Mouse (Mus musculus) kidney, embryonic 16.5 days (tissue): ENCODE measurements at regions not wholly inside any gene's neighbourhood (a gene's known extent, or its start where the extent isn't known, plus 50 kb on each side); places are given as distances from the start of the nearest gene placed in this dataset.

ENCODE experiments used
- ATAC-seq: fragments of 200-750 bp; cut with Nextera tagmentation; 2 replicates; pipeline ENCODE4 v1.8.0; 2017; ENCODE audit warnings: moderate TSS enrichment; ENCODE audit not compliant: low FRiP score, low TSS enrichment
- H3K27ac ChIP-seq: fragments of 300-500 bp; sonication (generic); 2 replicates; pipeline ENCODE4 v1.5.1; 2014; ENCODE audit warnings: low read length
- H3K27me3 ChIP-seq: fragments of 300-500 bp; sonication (generic); 2 replicates; pipeline ENCODE4 v1.6.1; 2014; ENCODE audit warnings: low read length, control low read depth, mixed read lengths; ENCODE audit not compliant: insufficient read depth
- H3K36me3 ChIP-seq: fragments of 300-500 bp; sonication (generic); 2 replicates; pipeline ENCODE4 v1.6.1; 2014; ENCODE audit warnings: low read length, control low read depth, mixed read lengths; ENCODE audit not compliant: insufficient read depth
- H3K4me1 ChIP-seq: fragments of 300-500 bp; sonication (generic); 2 replicates; pipeline ENCODE4 v1.6.1; 2014; ENCODE audit warnings: low read length, control low read depth, mixed read lengths; ENCODE audit not compliant: insufficient read depth
- H3K4me2 ChIP-seq: fragments of 300-500 bp; sonication (generic); replicated peaks from 2 replicates; pipeline ENCODE4 v1.6.1; 2014; ENCODE audit warnings: low read depth, low read length
- H3K4me3 ChIP-seq: fragments of 300-500 bp; sonication (generic); 2 replicates; pipeline ENCODE4 v1.5.1; 2014; ENCODE audit warnings: mild to moderate bottlenecking, low read length
- H3K9ac ChIP-seq: fragments of 300-500 bp; sonication (generic); replicated peaks from 2 replicates; pipeline ENCODE4 v1.6.1; 2014; ENCODE audit warnings: low read length
- H3K9me3 ChIP-seq: fragments of 300-500 bp; sonication (generic); 2 replicates; pipeline ENCODE4 v1.6.1; 2016; ENCODE audit warnings: low read length, control low read depth
- WGBS: fragments of 180-500 bp; shearing (Covaris S2); extraction: QIAGEN DNeasy Blood & Tissue Kit; methylation state at CpG from one replicate; pipeline ENCODE4 v1.1.7; 2014; 5-methylcytosine and 5-hydroxymethylcytosine counted together

GRCm38 (mm10) chr4:56349216-56349615, 390.7 kb upstream of the Gm26657 start:
- Histone ChIP-seq H3K4me1 (no peaks in the 10 kb centered on the region), H3K9ac (no peak overlapping the region), H3K9me3 (no peaks in the 10 kb centered on the region), H3K36me3 (no peaks in the 10 kb centered on the region), H3K27ac (no peak overlapping the region), H3K27me3 (no peaks in the 10 kb centered on the region), H3K4me2 (no peak overlapping the region), H3K4me3 (no peak overlapping the region)
- no peak for ATAC-seq
- WGBS = 85% methylated on average over 5 of the region's 5 CpGs

- Histone ChIP-seq H3K27ac (no peak overlapping the region), H3K27me3 (no peaks in the 10 kb centered on the region), H3K4me3 (no peak overlapping the region), H3K36me3 (no peaks in the 10 kb centered on the region), H3K9ac (no peak overlapping the region), H3K9me3 (no peaks in the 10 kb centered on the region), H3K4me1 (no peaks in the 10 kb centered on the region), H3K4me2 (no peak overlapping the region)
- no peak for ATAC-seq
- WGBS = 88% methylated on average over 5 of the region's 5 CpGs
These were observed 414.7 kb upstream of the Gm26657 start for GRCm38 (mm10) chr4:56325156-56325555.

GRCm38 (mm10) chr4:56319134-56319533, 420.7 kb upstream of the Gm26657 start:
- Histone ChIP-seq H3K4me2 (no peak overlapping the region), H3K9me3 (no peaks in the 10 kb centered on the region), H3K4me1 (no peaks in the 10 kb centered on the region), H3K4me3 (no peak overlapping the region), H3K27me3 (no peaks in the 10 kb centered on the region), H3K27ac (no peak overlapping the region), H3K36me3 (no peaks in the 10 kb centered on the region), H3K9ac (no peak overlapping the region)
- no peak for ATAC-seq
- WGBS = 90% methylated on average over 4 of the region's 4 CpGs

GRCm38 (mm10) chr4:56305664-56306330, 434.1 kb upstream of the Gm26657 start:
- Histone ChIP-seq H3K27me3 (no peaks in the 10 kb centered on the region), H3K9me3 (no peaks in the 10 kb centered on the region), H3K27ac (no peak overlapping the region), H3K4me3 (no peak overlapping the region), H3K36me3 (no peaks in the 10 kb centered on the region), H3K4me2 (no peak overlapping the region), H3K9ac (no peak overlapping the region), H3K4me1 (no peaks in the 10 kb centered on the region)
- 71% methylated on average over 6 of the region's 6 CpGs for WGBS
- ATAC-seq = no peak

- Histone ChIP-seq H3K9ac (no peak overlapping the region), H3K9me3 (no peaks in the 10 kb centered on the region), H3K27ac (no peak overlapping the region), H3K4me3 (no peak overlapping the region), H3K4me1 (no peaks in the 10 kb centered on the region), H3K27me3 (no peaks in the 10 kb centered on the region), H3K4me2 (no peak overlapping the region), H3K36me3 (no peaks in the 10 kb centered on the region)
- no peak for ATAC-seq
- 35% methylated on average over 2 of the region's 2 CpGs for WGBS
These were observed 435.6 kb upstream of the Gm26657 start for GRCm38 (mm10) chr4:56304275-56304674.

- H3K9ac ChIP-seq = no peak overlapping the region
- no peaks in the 10 kb centered on the region for H3K36me3 ChIP-seq
- 82% methylated on average over 2 of the region's 2 CpGs for WGBS
- H3K4me3 ChIP-seq = no peak overlapping the region
- ATAC-seq = no peak
- H3K27me3 ChIP-seq = no peaks in the 10 kb centered on the region
- no peak overlapping the region for H3K27ac ChIP-seq
- no peak overlapping the region for H3K4me2 ChIP-seq
- no peaks in the 10 kb centered on the region for H3K9me3 ChIP-seq
- H3K4me1 ChIP-seq = no peaks in the 10 kb centered on the region
These were observed 451.9 kb upstream of the Gm26657 start for GRCm38 (mm10) chr4:56287980-56288379.

GRCm38 (mm10) chr4:56284490-56284889, 455.4 kb upstream of the Gm26657 start:
- no peak for ATAC-seq
- H3K4me2 ChIP-seq = no peak overlapping the region
- no peaks in the 10 kb centered on the region for H3K27me3 ChIP-seq
- no peak overlapping the region for H3K4me3 ChIP-seq
- no peaks in the 10 kb centered on the region for H3K4me1 ChIP-seq
- H3K9me3 ChIP-seq = no peaks in the 10 kb centered on the region
- H3K9ac ChIP-seq = no peak overlapping the region
- H3K27ac ChIP-seq = no peak overlapping the region
- no peaks in the 10 kb centered on the region for H3K36me3 ChIP-seq
- 56% methylated on average over 2 of the region's 2 CpGs for WGBS

- 72% methylated on average over 3 of the region's 3 CpGs for WGBS
- Histone ChIP-seq H3K9me3 (no peaks in the 10 kb centered on the region), H3K4me3 (no peak overlapping the region), H3K9ac (no peak overlapping the region), H3K4me1 (no peaks in the 10 kb centered on the region), H3K27me3 (no peaks in the 10 kb centered on the region), H3K27ac (no peak overlapping the region), H3K36me3 (no peaks in the 10 kb centered on the region), H3K4me2 (no peak overlapping the region)
- ATAC-seq = no peak
These were observed 464.0 kb upstream of the Gm26657 start for GRCm38 (mm10) chr4:56275836-56276235.

- WGBS = 84% methylated on average over 4 of the region's 4 CpGs
- no peak for ATAC-seq
These were observed 468.5 kb upstream of the Gm26657 start for GRCm38 (mm10) chr4:56271390-56271789.

GRCm38 (mm10) chr4:56264626-56265025, 475.2 kb upstream of the Gm26657 start:
- Histone ChIP-seq H3K9me3 (no peaks in the 10 kb centered on the region), H3K4me2 (no peak overlapping the region), H3K27ac (no peak overlapping the region), H3K36me3 (no peaks in the 10 kb centered on the region), H3K4me3 (no peak overlapping the region), H3K9ac (no peak overlapping the region), H3K4me1 (no peaks in the 10 kb centered on the region), H3K27me3 (no peaks in the 10 kb centered on the region)
- WGBS = 33% methylated on average over 4 of the region's 4 CpGs
- ATAC-seq = no peak

More at GRCm38 (mm10) chr4:56271390-56271789, 468.5 kb upstream of the Gm26657 start:
- Histone ChIP-seq H3K36me3 (no peaks in the 10 kb centered on the region), H3K4me2 (no peak overlapping the region), H3K9ac (no peak overlapping the region), H3K4me1 (no peaks in the 10 kb centered on the region), H3K27ac (no peak overlapping the region), H3K9me3 (no peaks in the 10 kb centered on the region), H3K4me3 (no peak overlapping the region), H3K27me3 (no peaks in the 10 kb centered on the region)
